Mouse (Mus musculus) CD4-positive, CD25-positive, alpha-beta regulatory T cell, adult 9 weeks (primary cell): ENCODE measurements around the gene Spp1. TPM values are rescaled to one million over a fixed set of nuclear protein-coding genes. Genes with fewer than 3 reads are reported as not detected.

Experiments
- polyA plus RNA-seq: library from polyadenylated mRNA; unstranded; fragments of 100-300 nt; shearing (Covaris generic); gene quantifications from one replicate; pipeline ENCODE4 v1.2.1, GENCODE M21; 2017

Gene Spp1
- polyA plus RNA-seq = 5.4 TPM

GRCm38 (mm10) chr5:104434835-104435301, at the start of gene Spp1:
TSS of gene Spp1 (plus strand) at chr5:104435118.

GRCm38 (mm10) chr5:104458832-104459705, 24.2 kb downstream of the Spp1 start, which contains the start of gene Pkd2:
TSS of gene Pkd2 (plus strand) at chr5:104459450.

Other genes starting within 250 kb of the Spp1 start
- not detected for gene Dmp1, start 232.5 kb upstream of the Spp1 start, polyA plus RNA-seq
- not detected for gene Ibsp, start 135.9 kb upstream of the Spp1 start, polyA plus RNA-seq
- gene Mepe, start 109.8 kb upstream of the Spp1 start, polyA plus RNA-seq = not detected
- gene Pkd2, start 24.3 kb downstream of the Spp1 start, polyA plus RNA-seq = not detected
- 1.9 TPM for gene BC005561, start 73.2 kb downstream of the Spp1 start, polyA plus RNA-seq